ENCODE assay signal across 28 mouse cellular contexts in the genomic region with DNA sequence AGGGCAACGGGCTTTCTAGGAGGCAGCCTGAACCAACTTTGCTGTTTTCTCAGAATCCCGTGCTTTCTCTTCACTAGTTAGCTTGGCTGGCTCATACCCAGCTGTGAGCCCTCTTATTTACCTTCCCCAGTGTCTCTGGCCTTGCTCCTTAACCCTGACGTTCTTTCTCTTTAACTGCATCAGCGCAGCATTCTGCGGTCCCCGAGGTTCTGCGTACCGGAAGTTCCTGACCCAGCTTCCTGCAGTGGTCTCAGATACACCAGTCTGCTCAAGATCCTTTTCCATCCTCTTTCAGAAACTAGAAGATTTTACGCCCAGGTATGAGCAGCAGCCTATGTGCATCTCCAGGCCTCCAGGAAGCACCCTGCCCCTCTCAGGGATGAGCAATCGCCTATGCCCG. TPM values are rescaled to one million over a fixed set of nuclear protein-coding genes. Genes with fewer than 3 reads are reported as not detected.
DNase-seq lines count a peak whose midpoint lies in the region; ATAC-seq and TF ChIP-seq lines count a peak whose summit lies in the region.
"Had no signal": no experiment of that assay in that cellular context is flagged by ENCODE, and none has a peak within 500 bp of the region (broad histone marks: within the 10 kb centered on the region; RNA-seq: fewer than 3 reads in every experiment).

No protein-coding gene starts in this region.

- no peak overlapping the region for H3K27ac ChIP-seq in testis, adult 2 months (ENCODE audit: control insufficient read depth, insufficient read depth, low read depth, low read length)
- H3K27ac ChIP-seq in forebrain, embryonic 16.5 days (ENCODE audit: low read length): no peak overlapping the region
- H3K27ac ChIP-seq in midbrain, embryonic 10.5 days (replicated peaks): no peak overlapping the region
- H3K27ac ChIP-seq: gastrocnemius, adult 2 months; heart, embryonic 10.5 days; hindbrain, embryonic 10.5 days; kidney, embryonic 15.5 days; limb, embryonic 13.5 days; liver, embryonic 12.5 days; neural tube, embryonic 13.5 days had no signal

- H3K9me3 ChIP-seq in forebrain, embryonic 16.5 days (ENCODE audit: control insufficient read depth, low read length): no peaks in the 10 kb centered on the region
- H3K9me3 ChIP-seq in midbrain, embryonic 10.5 days (replicated peaks): no peaks in the 10 kb centered on the region
- H3K9me3 ChIP-seq: heart, embryonic 10.5 days; hindbrain, embryonic 10.5 days; kidney, embryonic 15.5 days; limb, embryonic 13.5 days; liver, embryonic 12.5 days; megakaryocyte, embryonic 14.5 days; neural tube, embryonic 13.5 days had no signal

- ATAC-seq in CD4-positive, CD25-positive, alpha-beta regulatory T cell, adult 4 months: peak; percentile 65
- peak; percentile 16; the same call in 1 of the 2 replicates for ATAC-seq in granulocyte monocyte progenitor cell, adult 5-6 weeks (replicated peaks; ENCODE audit: poor library complexity, severe bottlenecking)
- no peak for ATAC-seq in megakaryocyte, adult 5-6 weeks (ENCODE audit: poor library complexity, severe bottlenecking)
- no peak for ATAC-seq in forebrain, embryonic 16.5 days
- ATAC-seq: hindbrain, embryonic 16.5 days; intestine, postnatal 0 days; liver, embryonic 12.5 days had no signal

- no peak for TF ChIP-seq CTCF in testis, adult 2 months (IDR thresholded peaks at IDR 0.05; ENCODE audit: control insufficient read depth, insufficient read depth, insufficient replicate concordance, low read depth, low read length)

- 86% methylated on average over 11 of the region's 11 CpGs for WGBS in forebrain, embryonic 16.5 days
- WGBS in midbrain, embryonic 10.5 days: 87% methylated on average over 11 of the region's 11 CpGs

- TF ChIP-seq POLR2A in testis, adult 2 months (IDR thresholded peaks at IDR 0.05; ENCODE audit: control insufficient read depth, low read depth, low read length): no peak

- H3K36me3 ChIP-seq in testis, adult 2 months (ENCODE audit: control insufficient read depth, insufficient read depth, low read length): no peaks in the 10 kb centered on the region
- no peaks in the 10 kb centered on the region for H3K36me3 ChIP-seq in forebrain, embryonic 16.5 days (ENCODE audit: control insufficient read depth, insufficient read depth)
- no peaks in the 10 kb centered on the region for H3K36me3 ChIP-seq in midbrain, embryonic 10.5 days
- H3K36me3 ChIP-seq: heart, embryonic 10.5 days; hindbrain, embryonic 10.5 days; kidney, embryonic 15.5 days; limb, embryonic 13.5 days; liver, embryonic 12.5 days; neural tube, embryonic 13.5 days had no signal

- H3K4me2 ChIP-seq in forebrain, embryonic 16.5 days (ENCODE audit: low read length): no peak overlapping the region
- H3K4me2 ChIP-seq: kidney, embryonic 15.5 days; limb, embryonic 13.5 days; liver, embryonic 12.5 days; neural tube, embryonic 13.5 days had no signal

- peaks cover 8% of the 10 kb centered on the region for H3K4me1 ChIP-seq in testis, adult 2 months (ENCODE audit: control insufficient read depth, insufficient read depth, low read length)
- H3K4me1 ChIP-seq in forebrain, embryonic 16.5 days (replicated peaks; ENCODE audit: control insufficient read depth, insufficient read depth, low read length): no peaks in the 10 kb centered on the region
- H3K4me1 ChIP-seq in midbrain, embryonic 10.5 days: 0 out of 2 replicates have a peak, but pooled peaks cover 2% of the 10 kb centered on the region
- H3K4me1 ChIP-seq: kidney, embryonic 15.5 days; limb, embryonic 13.5 days; liver, embryonic 12.5 days had no signal

- H3K4me3 ChIP-seq in testis, adult 2 months (ENCODE audit: control insufficient read depth, low read depth, low read length): peak overlapping the region; percentile 39
- H3K4me3 ChIP-seq in forebrain, embryonic 16.5 days (replicated peaks; ENCODE audit: low read length): no peak overlapping the region
- H3K4me3 ChIP-seq in midbrain, embryonic 10.5 days: no peak overlapping the region
- H3K4me3 ChIP-seq: gastrocnemius, adult 2 months; heart, embryonic 10.5 days; hindbrain, embryonic 10.5 days; kidney, embryonic 15.5 days; limb, embryonic 13.5 days; liver, embryonic 12.5 days; megakaryocyte, embryonic 14.5 days; neural tube, embryonic 13.5 days had no signal

- H3K27me3 ChIP-seq in testis, adult 2 months (ENCODE audit: control insufficient read depth, insufficient read depth, low read length): no peaks in the 10 kb centered on the region
- no peaks in the 10 kb centered on the region for H3K27me3 ChIP-seq in forebrain, embryonic 16.5 days (replicated peaks; ENCODE audit: control insufficient read depth, insufficient read depth, low read length)
- H3K27me3 ChIP-seq in midbrain, embryonic 10.5 days (ENCODE audit: low read depth, poor library complexity, severe bottlenecking): no peaks in the 10 kb centered on the region
- H3K27me3 ChIP-seq: kidney, embryonic 15.5 days; liver, embryonic 12.5 days; megakaryocyte, embryonic 14.5 days; neural tube, embryonic 13.5 days had no signal

- H3K9ac ChIP-seq in forebrain, embryonic 16.5 days (replicated peaks; ENCODE audit: low read depth, low read length): no peak overlapping the region
- H3K9ac ChIP-seq: kidney, embryonic 15.5 days; limb, embryonic 13.5 days; liver, embryonic 12.5 days; neural tube, embryonic 13.5 days had no signal

- no peak for DNase-seq in testis, postnatal 10 days (ENCODE audit: low spot score)
- DNase-seq in thymus, postnatal 36 days: peak; percentile 18 to 28
- DNase-seq in midbrain, embryonic 10.5 days (ENCODE audit: low spot score): no peak
- DNase-seq: adrenal gland, postnatal 36 days; cerebellum, postnatal 10 days; gastrocnemius, adult 2 months; kidney, postnatal 36 days; layer of hippocampus, postnatal 36 days; lung, adult 18-20 months; lung, postnatal 14 days; midbrain, embryonic 14.5 days; retina, postnatal 1 day; right cerebral cortex, postnatal 4 days had no signal

RNA-seq across cellular contexts. Expression of a gene that starts 48.4 kb away (rescaled TPM):
- polyA plus RNA-seq in testis, adult 2 months (2012; rRNA removed): 0.04 and 0.08 TPM in 2 replicates
- 10 to 100 TPM in 1 of 2 experiments, 1 to 10 TPM in 1; 9.2 to 11.5 TPM for polyA plus RNA-seq in CD4-positive, CD25-positive, alpha-beta regulatory T cell, adult 4 months (2017; shearing (Covaris generic))
- 1.1 and 3.3 TPM in 2 replicates for total RNA-seq in granulocyte monocyte progenitor cell, adult 5-6 weeks (2014; fragmentation: Nextera tagmentation)
- 2.0 and 2.1 TPM in 2 replicates for total RNA-seq in granulocyte monocyte progenitor cell, adult 5-6 weeks (2017)
- total RNA-seq in megakaryocyte, adult 5-6 weeks (2015): 4.2 and 7.3 TPM in 2 replicates
- total RNA-seq in megakaryocyte, adult 5-6 weeks (2017): 5.7 and 8.9 TPM in 2 replicates
- polyA plus RNA-seq in forebrain, embryonic 16.5 days (2015; fragmentation: Nextera tagmentation; extraction: Ambion mirVana): 0.05 and 0.11 TPM in 2 replicates
- 0.11 TPM in 1 of 2 replicates, not detected in the other for polyA plus RNA-seq in midbrain, embryonic 10.5 days (2016; fragmentation: Nextera tagmentation; extraction: Ambion mirVana)
- polyA plus RNA-seq: embryonic facial prominence, embryonic 11.5 days; neural tube, embryonic 13.5 days had no signal

RNA-seq across cellular contexts. Expression of a gene that starts 56.6 kb away (rescaled TPM):
- polyA plus RNA-seq in testis, adult 2 months (2012; rRNA removed): 0.22 and 0.29 TPM in 2 replicates
- polyA plus RNA-seq in CD4-positive, CD25-positive, alpha-beta regulatory T cell, adult 4 months (2017; shearing (Covaris generic)): 1 to 10 TPM; 1.4 to 2.0 TPM
- total RNA-seq in granulocyte monocyte progenitor cell, adult 5-6 weeks (2014; fragmentation: Nextera tagmentation): 13.4 and 14.5 TPM in 2 replicates
- total RNA-seq in granulocyte monocyte progenitor cell, adult 5-6 weeks (2017): 8.7 and 10.8 TPM in 2 replicates
- 4.0 and 6.2 TPM in 2 replicates for total RNA-seq in megakaryocyte, adult 5-6 weeks (2015)
- 4.2 and 5.3 TPM in 2 replicates for total RNA-seq in megakaryocyte, adult 5-6 weeks (2017)
- 1.1 and 1.2 TPM in 2 replicates for polyA plus RNA-seq in forebrain, embryonic 16.5 days (2015; fragmentation: Nextera tagmentation; extraction: Ambion mirVana)
- polyA plus RNA-seq in midbrain, embryonic 10.5 days (2016; fragmentation: Nextera tagmentation; extraction: Ambion mirVana): 0.64 and 1.2 TPM in 2 replicates

Comparison
In these comparisons a context has a peak if more than half of its experiments do, and no peak if none do; other contexts are left out.
1. DNase-seq: peak in thymus, postnatal 36 days (2 of 2); none in testis, postnatal 10 days (single experiment) and midbrain, embryonic 10.5 days (single experiment).
2. ATAC-seq: peak in CD4-positive, CD25-positive, alpha-beta regulatory T cell, adult 4 months (single experiment) and granulocyte monocyte progenitor cell, adult 5-6 weeks (single experiment); none in megakaryocyte, adult 5-6 weeks (single experiment) and forebrain, embryonic 16.5 days (single experiment).